Mouse (Mus musculus) hindbrain, postnatal 0 days (tissue): ENCODE measurements at regions not wholly inside any gene's neighbourhood (a gene's known extent, or its start where the extent isn't known, plus 50 kb on each side); places are given as distances from the start of the nearest gene placed in this dataset.

Experiments used
- ATAC-seq: fragments of 200-750 bp; cut with Nextera tagmentation; 2 replicates; pipeline ENCODE4 v1.8.0; 2017; ENCODE audit warnings: mild to moderate bottlenecking, moderate TSS enrichment, moderate library complexity
- DNase-seq: peaks from one replicate; pipeline ENCODE4 v3.0.0-alpha.2; 2015; ENCODE audit warnings: low spot score
- H3K27ac ChIP-seq: fragments of 300-500 bp; sonication (generic); 2 replicates; pipeline ENCODE4 v1.5.1; 2014; ENCODE audit warnings: mild to moderate bottlenecking
- H3K27me3 ChIP-seq: fragments of 300-500 bp; sonication (generic); 2 replicates; pipeline ENCODE4 v1.6.1; 2014; ENCODE audit warnings: low read length, mixed read lengths; ENCODE audit not compliant: insufficient read depth
- H3K36me3 ChIP-seq: fragments of 300-500 bp; sonication (generic); 2 replicates; pipeline ENCODE4 v1.6.1; 2014; ENCODE audit warnings: low read length, mixed read lengths; ENCODE audit not compliant: insufficient read depth
- H3K4me1 ChIP-seq: fragments of 300-500 bp; sonication (generic); 2 replicates; pipeline ENCODE4 v1.6.1; 2014; ENCODE audit warnings: antibody characterized with exemption, low read length, mixed read lengths; ENCODE audit not compliant: insufficient read depth
- H3K4me2 ChIP-seq: fragments of 300-500 bp; sonication (generic); 2 replicates; pipeline ENCODE4 v1.6.1; 2014; ENCODE audit warnings: low read depth, mild to moderate bottlenecking, low read length, moderate library complexity, mixed read lengths
- H3K4me3 ChIP-seq: fragments of 300-500 bp; sonication (generic); 2 replicates; pipeline ENCODE4 v1.5.1; 2014; ENCODE audit warnings: low read length
- H3K9ac ChIP-seq: fragments of 300-500 bp; sonication (generic); replicated peaks from 2 replicates; pipeline ENCODE4 v1.6.1; 2014; ENCODE audit warnings: mild to moderate bottlenecking, low read length, moderate library complexity, mixed read lengths
- H3K9me3 ChIP-seq: fragments of 300-500 bp; sonication (generic); 2 replicates; pipeline ENCODE4 v1.6.1; 2016; ENCODE audit warnings: low read length, mixed read lengths
- CTCF ChIP-seq: IDR thresholded peaks from 2 replicates; pipeline ENCODE4 v1.5.1; 2016; ENCODE audit warnings: antibody characterized with exemption, control low read depth, low read depth
- WGBS: fragments of 180-500 bp; shearing (Covaris S2); extraction: QIAGEN DNeasy Blood & Tissue Kit; methylation state at CpG from one replicate; pipeline ENCODE4 v1.1.7; 2014; 5-methylcytosine and 5-hydroxymethylcytosine counted together

- peak; percentile 55; the same call in 1 of the 2 replicates for ATAC-seq
- Histone ChIP-seq H3K27me3 (peaks cover 23% of the 10 kb centered on the region; the same call in 1 of the 2 replicates), H3K4me3 (no peak overlapping the region), H3K36me3 (no peaks in the 10 kb centered on the region), H3K4me2 (no peak overlapping the region), H3K9me3 (no peaks in the 10 kb centered on the region), H3K9ac (no peak overlapping the region), H3K4me1 (0 out of 2 replicates have a peak, but pooled peaks cover 3% of the 10 kb centered on the region), H3K27ac (no peak overlapping the region)
- DNase-seq, result peak; percentile 70
- WGBS, result 24% methylated on average over 21 of the region's 21 CpGs
- TF ChIP-seq CTCF, result no peak
These were observed 269.7 kb upstream of the Irx3 start for GRCm38 (mm10) chr8:92071305-92072253.

GRCm38 (mm10) chr8:92070704-92071103 lies 268.8 kb upstream of the Irx3 start:
- Histone ChIP-seq H3K9ac (no peak overlapping the region), H3K36me3 (no peaks in the 10 kb centered on the region), H3K4me3 (no peak overlapping the region), H3K9me3 (no peaks in the 10 kb centered on the region), H3K27ac (no peak overlapping the region), H3K4me1 (0 out of 2 replicates have a peak, but pooled peaks cover 3% of the 10 kb centered on the region), H3K27me3 (peaks cover 23% of the 10 kb centered on the region; the same call in 1 of the 2 replicates), H3K4me2 (no peak overlapping the region)
- TF ChIP-seq CTCF, result no peak
- WGBS, result 35% methylated on average over 8 of the region's 8 CpGs
- peak; percentile 10 for DNase-seq
- ATAC-seq, result no peak

- Histone ChIP-seq H3K4me2 (no peak overlapping the region), H3K27ac (no peak overlapping the region), H3K9ac (no peak overlapping the region), H3K36me3 (no peaks in the 10 kb centered on the region), H3K4me1 (0 out of 2 replicates have a peak, but pooled peaks cover 5% of the 10 kb centered on the region), H3K27me3 (peaks cover 11% of the 10 kb centered on the region; the same call in 1 of the 2 replicates), H3K4me3 (no peak overlapping the region), H3K9me3 (no peaks in the 10 kb centered on the region)
- no peak for TF ChIP-seq CTCF
- peak; percentile 53; the same call in 1 of the 2 replicates for ATAC-seq
- DNase-seq, result peak; percentile 50
- WGBS, result 34% methylated on average over 8 of the region's 8 CpGs
These were observed 264.6 kb upstream of the Irx3 start for GRCm38 (mm10) chr8:92066435-92066834.

- Histone ChIP-seq H3K4me1 (0 out of 2 replicates have a peak, but pooled peaks cover 5% of the 10 kb centered on the region), H3K4me3 (no peak overlapping the region), H3K9me3 (no peaks in the 10 kb centered on the region), H3K4me2 (no peak overlapping the region), H3K36me3 (no peaks in the 10 kb centered on the region), H3K9ac (no peak overlapping the region), H3K27ac (no peak overlapping the region), H3K27me3 (peaks cover 10% of the 10 kb centered on the region; the same call in 1 of the 2 replicates)
- WGBS, result 15% methylated on average over 9 of the region's 9 CpGs
- TF ChIP-seq CTCF, result no peak
- DNase-seq (no peak), ATAC-seq (no peak)
These were observed 263.8 kb upstream of the Irx3 start for GRCm38 (mm10) chr8:92065554-92066239.

GRCm38 (mm10) chr8:92064971-92065370 lies 263.1 kb upstream of the Irx3 start:
- DNase-seq (no peak), ATAC-seq (no peak)
- H3K4me2 ChIP-seq, result no peak overlapping the region
- 22% methylated on average over 4 of the region's 4 CpGs for WGBS
- no peak overlapping the region for H3K27ac ChIP-seq
- H3K9me3 ChIP-seq, result no peaks in the 10 kb centered on the region
- H3K4me3 ChIP-seq, result no peak overlapping the region
- 0 out of 2 replicates have a peak, but pooled peaks cover 5% of the 10 kb centered on the region for H3K4me1 ChIP-seq
- no peak for TF ChIP-seq CTCF
- peaks cover 6% of the 10 kb centered on the region; the same call in 1 of the 2 replicates for H3K27me3 ChIP-seq
- no peak overlapping the region for H3K9ac ChIP-seq
- no peaks in the 10 kb centered on the region for H3K36me3 ChIP-seq

GRCm38 (mm10) chr8:92064175-92064821 lies 262.4 kb upstream of the Irx3 start:
- peak; percentile 58 for DNase-seq
- no peaks in the 10 kb centered on the region for H3K36me3 ChIP-seq

More at GRCm38 (mm10) chr8:92064175-92064821, 262.4 kb upstream of the Irx3 start:
- Histone ChIP-seq H3K9ac (no peak overlapping the region), H3K27ac (no peak overlapping the region), H3K4me3 (no peak overlapping the region), H3K27me3 (peaks cover 9% of the 10 kb centered on the region; the same call in 1 of the 2 replicates), H3K4me2 (no peak overlapping the region), H3K4me1 (0 out of 2 replicates have a peak, but pooled peaks cover 5% of the 10 kb centered on the region), H3K9me3 (no peaks in the 10 kb centered on the region)
- 16% methylated on average over 9 of the region's 9 CpGs for WGBS
- peak; percentile 40 for ATAC-seq
- no peak for TF ChIP-seq CTCF
